Mouse (Mus musculus): ENCODE measurements at regions not wholly inside any gene's neighbourhood (a gene's known extent, or its start where the extent isn't known, plus 50 kb on each side); places are given as distances from the start of the nearest gene placed in this dataset.
A peak's percentile ranks its signal among the peaks of the same experiment; 100 is the strongest.

DNA sequence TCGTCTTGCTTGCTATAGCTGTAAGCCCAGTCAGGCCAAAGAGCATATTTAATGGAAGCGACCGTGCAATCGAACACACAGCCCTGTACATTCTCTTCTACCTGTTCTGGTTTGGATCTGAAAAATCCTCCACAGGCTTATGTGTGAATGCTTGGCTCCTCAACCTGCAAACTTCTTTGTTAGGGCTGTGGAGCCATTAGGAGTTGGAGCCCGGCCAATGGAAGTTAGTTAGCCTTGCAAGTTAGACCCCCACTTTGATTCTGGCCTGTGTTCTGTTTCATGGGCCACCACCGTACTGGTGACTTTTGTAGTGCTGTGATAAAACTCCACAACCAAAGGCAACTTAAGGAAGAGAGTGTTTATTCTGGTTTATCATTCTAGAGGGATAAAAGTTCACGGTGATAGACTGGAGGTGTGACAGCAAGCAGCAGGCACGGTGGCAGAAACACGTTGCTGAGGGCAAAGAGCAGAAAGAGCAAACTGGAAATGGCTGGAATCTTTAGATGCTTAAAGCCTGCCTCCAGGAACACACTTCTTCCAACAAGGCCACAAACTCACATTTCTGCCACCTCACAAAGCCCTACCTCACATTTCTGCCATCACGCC, 132.3 kb upstream of the Hes1 start:
- no peak overlapping the region for H3K9ac ChIP-seq (ENCODE audit: low read depth, low read length)
- no peak overlapping the region for H3K27ac ChIP-seq (ENCODE audit: low read length)
- no peak for ATAC-seq
- no peak overlapping the region for H3K4me3 ChIP-seq (ENCODE audit: low read depth, low read length)
- H3K27me3 ChIP-seq (ENCODE audit: control insufficient read depth, insufficient read depth, low read depth, low read length), result no peaks in the 10 kb centered on the region
- no peaks in the 10 kb centered on the region for H3K9me3 ChIP-seq (replicated peaks; ENCODE audit: control insufficient read depth, low read length, poor library complexity, severe bottlenecking)
- H3K36me3 ChIP-seq (ENCODE audit: control insufficient read depth, insufficient read depth, low read length), result no peaks in the 10 kb centered on the region
- H3K4me2 ChIP-seq (ENCODE audit: low read length), result no peak overlapping the region
- WGBS, result 91% methylated on average over 10 of the region's 10 CpGs
- no peaks in the 10 kb centered on the region for H3K4me1 ChIP-seq (ENCODE audit: control insufficient read depth, insufficient read depth, low read length)

DNA sequence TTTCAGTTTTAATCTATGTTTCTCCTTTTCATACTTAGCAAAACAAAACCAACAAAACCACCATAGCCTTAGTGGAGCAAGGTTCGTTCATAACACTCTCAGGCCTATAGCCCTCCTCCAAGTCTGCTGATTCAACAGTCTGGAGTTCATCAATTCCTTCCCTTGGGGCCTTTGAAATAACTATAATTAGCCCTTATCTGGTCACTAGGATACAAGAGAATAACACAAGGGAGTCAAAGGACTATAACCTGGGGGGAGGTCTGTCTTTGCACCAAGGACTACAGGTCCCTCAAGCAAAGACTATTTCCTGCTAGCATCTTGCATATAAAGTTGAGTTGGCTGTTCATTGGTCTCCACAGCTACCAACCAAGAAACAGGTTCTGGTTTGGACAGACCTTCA, 129.5 kb upstream of the Hes1 start:
- no peaks in the 10 kb centered on the region for H3K27me3 ChIP-seq (ENCODE audit: control insufficient read depth, insufficient read depth, low read depth, low read length)
- H3K36me3 ChIP-seq (ENCODE audit: control insufficient read depth, insufficient read depth, low read length), result no peaks in the 10 kb centered on the region
- no peak overlapping the region for H3K4me3 ChIP-seq (ENCODE audit: low read depth, low read length)
- WGBS, result 72% methylated on average over 1 of the region's 1 CpGs
- no peak for ATAC-seq
- H3K4me2 ChIP-seq (ENCODE audit: low read length), result no peak overlapping the region
- no peak overlapping the region for H3K27ac ChIP-seq (ENCODE audit: low read length)
- H3K9me3 ChIP-seq (replicated peaks; ENCODE audit: control insufficient read depth, low read length, poor library complexity, severe bottlenecking), result no peaks in the 10 kb centered on the region
- no peak overlapping the region for H3K9ac ChIP-seq (ENCODE audit: low read depth, low read length)
- no peaks in the 10 kb centered on the region for H3K4me1 ChIP-seq (ENCODE audit: control insufficient read depth, insufficient read depth, low read length)

DNA sequence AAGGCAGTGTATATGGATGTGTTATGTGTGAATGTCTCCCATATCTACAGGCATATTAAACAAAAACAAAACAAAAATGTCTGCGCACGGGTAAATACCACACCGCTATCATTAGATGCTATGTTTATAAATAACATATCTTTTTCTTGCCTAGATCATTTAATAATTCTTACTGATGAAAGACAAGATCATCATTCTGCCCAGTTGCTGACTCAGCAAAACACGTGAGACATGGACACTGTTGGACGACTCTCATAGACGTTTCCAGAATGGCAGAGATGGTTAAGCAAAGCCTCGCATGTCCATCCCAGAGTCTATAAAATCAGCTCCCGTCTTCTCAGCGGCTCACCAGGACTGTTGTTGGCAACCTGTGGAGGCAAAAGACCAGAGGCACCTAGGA, 125.5 kb upstream of the Hes1 start:
- Histone ChIP-seq H3K27me3 (ENCODE audit: control insufficient read depth, insufficient read depth, low read depth, low read length) (no peaks in the 10 kb centered on the region), H3K9me3 (replicated peaks; ENCODE audit: control insufficient read depth, low read length, poor library complexity, severe bottlenecking) (no peaks in the 10 kb centered on the region), H3K4me2 (ENCODE audit: low read length) (no peak overlapping the region), H3K27ac (ENCODE audit: low read length) (no peak overlapping the region), H3K36me3 (ENCODE audit: control insufficient read depth, insufficient read depth, low read length) (no peaks in the 10 kb centered on the region), H3K4me1 (ENCODE audit: control insufficient read depth, insufficient read depth, low read length) (no peaks in the 10 kb centered on the region), H3K9ac (ENCODE audit: low read depth, low read length) (no peak overlapping the region), H3K4me3 (ENCODE audit: low read depth, low read length) (no peak overlapping the region)
- no peak for ATAC-seq
- WGBS, result 95% methylated on average over 9 of the region's 9 CpGs

GRCm38 (mm10) chr16:29939331-29939850, 124.8 kb upstream of the Hes1 start:
- Histone ChIP-seq H3K4me2 (ENCODE audit: low read length) (no peak overlapping the region), H3K9me3 (replicated peaks; ENCODE audit: control insufficient read depth, low read length, poor library complexity, severe bottlenecking) (no peaks in the 10 kb centered on the region), H3K4me1 (ENCODE audit: control insufficient read depth, insufficient read depth, low read length) (no peaks in the 10 kb centered on the region), H3K36me3 (ENCODE audit: control insufficient read depth, insufficient read depth, low read length) (no peaks in the 10 kb centered on the region), H3K9ac (ENCODE audit: low read depth, low read length) (no peak overlapping the region), H3K27ac (ENCODE audit: low read length) (no peak overlapping the region), H3K4me3 (ENCODE audit: low read depth, low read length) (no peak overlapping the region), H3K27me3 (ENCODE audit: control insufficient read depth, insufficient read depth, low read depth, low read length) (no peaks in the 10 kb centered on the region)
- ATAC-seq, result no peak
- 89% methylated on average over 8 of the region's 8 CpGs for WGBS

- 73% methylated on average over 12 of the region's 12 CpGs for WGBS
- Histone ChIP-seq H3K4me2 (ENCODE audit: low read length) (no peak overlapping the region), H3K36me3 (ENCODE audit: control insufficient read depth, insufficient read depth, low read length) (no peaks in the 10 kb centered on the region)
These were observed 124.1 kb upstream of the Hes1 start for GRCm38 (mm10) chr16:29939869-29940707.

DNA sequence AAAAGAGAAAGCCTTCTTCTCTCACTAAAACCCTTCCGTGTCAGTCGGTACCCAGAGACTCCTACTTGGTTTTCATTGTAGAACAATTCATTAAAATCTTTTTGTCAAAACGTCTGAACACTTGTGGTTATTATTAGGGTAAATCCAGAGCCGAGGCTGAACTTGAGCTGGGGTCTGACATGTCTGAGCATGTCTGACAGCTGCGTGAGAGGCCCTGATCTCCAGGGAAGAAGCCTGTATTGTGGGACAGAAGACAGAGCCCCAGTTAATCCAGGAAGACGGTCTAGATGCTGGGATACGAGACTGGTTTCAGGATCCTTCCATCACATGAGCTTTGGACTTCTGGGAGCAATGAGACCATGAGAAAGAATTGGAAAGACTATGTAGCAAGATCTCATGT, 122.1 kb upstream of the Hes1 start:
- peaks cover 3% of the 10 kb centered on the region; the same call in 1 of the 2 replicates for H3K27me3 ChIP-seq (ENCODE audit: control insufficient read depth, insufficient read depth, low read depth, low read length)
- H3K4me3 ChIP-seq (ENCODE audit: low read depth, low read length), result no peak overlapping the region
- H3K4me2 ChIP-seq (ENCODE audit: low read length), result no peak overlapping the region
- no peak overlapping the region for H3K9ac ChIP-seq (ENCODE audit: low read depth, low read length)
- no peaks in the 10 kb centered on the region for H3K36me3 ChIP-seq (ENCODE audit: control insufficient read depth, insufficient read depth, low read length)
- H3K27ac ChIP-seq (ENCODE audit: low read length), result no peak overlapping the region
- ATAC-seq, result no peak
- no peaks in the 10 kb centered on the region for H3K9me3 ChIP-seq (replicated peaks; ENCODE audit: control insufficient read depth, low read length, poor library complexity, severe bottlenecking)
- 57% methylated on average over 7 of the region's 7 CpGs for WGBS
- peaks cover 9% of the 10 kb centered on the region for H3K4me1 ChIP-seq (ENCODE audit: control insufficient read depth, insufficient read depth, low read length)

More at GRCm38 (mm10) chr16:29939869-29940707, 124.1 kb upstream of the Hes1 start:
- Histone ChIP-seq H3K27ac (ENCODE audit: low read length) (no peak overlapping the region), H3K4me1 (ENCODE audit: control insufficient read depth, insufficient read depth, low read length) (no peaks in the 10 kb centered on the region), H3K9ac (ENCODE audit: low read depth, low read length) (no peak overlapping the region), H3K27me3 (ENCODE audit: control insufficient read depth, insufficient read depth, low read depth, low read length) (peaks cover 3% of the 10 kb centered on the region; the same call in 1 of the 2 replicates), H3K4me3 (ENCODE audit: low read depth, low read length) (no peak overlapping the region), H3K9me3 (replicated peaks; ENCODE audit: control insufficient read depth, low read length, poor library complexity, severe bottlenecking) (no peaks in the 10 kb centered on the region)
- no peak for ATAC-seq

DNA sequence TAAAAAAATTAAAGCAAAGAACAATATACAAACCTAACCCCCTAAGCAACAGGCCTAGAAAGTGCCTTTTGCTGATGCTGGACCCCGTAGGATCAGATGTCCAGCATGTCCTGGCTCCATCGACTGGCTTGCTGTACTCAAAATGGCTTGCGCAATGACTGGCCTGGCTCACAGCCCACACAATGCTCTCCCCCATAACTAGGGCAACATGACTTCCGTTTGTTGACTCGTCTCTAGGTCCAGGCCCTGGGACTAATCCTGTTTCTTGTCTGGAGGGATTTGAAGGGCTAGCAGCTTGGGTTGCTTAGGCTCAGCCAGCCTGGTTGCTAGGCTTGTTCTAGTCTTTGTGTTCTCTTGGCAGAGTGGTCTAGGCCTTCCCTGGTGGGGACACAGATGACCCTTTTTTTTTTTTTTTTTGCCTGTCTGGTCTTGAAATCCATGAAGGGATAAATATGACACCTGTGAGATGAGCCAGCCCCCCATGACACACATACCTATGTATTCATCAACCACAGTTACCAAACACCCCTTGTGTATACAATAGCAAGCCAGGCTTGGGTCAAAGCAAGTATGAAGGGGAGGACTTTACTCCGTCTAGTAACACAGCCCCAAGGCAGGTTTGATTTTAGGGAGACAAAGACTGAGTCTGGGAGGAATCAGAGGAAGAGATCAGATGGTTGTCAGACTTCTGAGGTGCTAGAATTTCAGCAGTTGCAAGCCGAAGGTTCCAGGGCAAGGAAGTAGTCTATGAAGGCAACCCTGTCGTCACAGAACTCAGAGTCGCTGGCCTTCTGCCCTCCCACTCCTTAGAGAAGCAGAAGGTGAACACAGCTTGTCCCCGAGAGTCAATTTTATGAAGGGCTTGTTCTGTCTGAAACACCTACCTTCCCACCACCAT, 120.0 kb upstream of the Hes1 start:
- Histone ChIP-seq H3K9me3 (replicated peaks; ENCODE audit: control insufficient read depth, low read length, poor library complexity, severe bottlenecking) (no peaks in the 10 kb centered on the region), H3K4me2 (ENCODE audit: low read length) (no peak overlapping the region), H3K27me3 (ENCODE audit: control insufficient read depth, insufficient read depth, low read depth, low read length) (peaks cover 3% of the 10 kb centered on the region; the same call in 1 of the 2 replicates), H3K36me3 (ENCODE audit: control insufficient read depth, insufficient read depth, low read length) (no peaks in the 10 kb centered on the region), H3K4me3 (ENCODE audit: low read depth, low read length) (no peak overlapping the region), H3K4me1 (ENCODE audit: control insufficient read depth, insufficient read depth, low read length) (peaks cover 9% of the 10 kb centered on the region), H3K27ac (ENCODE audit: low read length) (no peak overlapping the region), H3K9ac (ENCODE audit: low read depth, low read length) (no peak overlapping the region)
- WGBS, result 78% methylated on average over 10 of the region's 10 CpGs
- 0 out of 2 replicates have a peak, but pooled peaks have one; percentile 26 for ATAC-seq

GRCm38 (mm10) chr16:29944966-29945365, 119.2 kb upstream of the Hes1 start:
- Histone ChIP-seq H3K4me1 (ENCODE audit: control insufficient read depth, insufficient read depth, low read length) (peaks cover 9% of the 10 kb centered on the region), H3K4me2 (ENCODE audit: low read length) (no peak overlapping the region), H3K9ac (ENCODE audit: low read depth, low read length) (no peak overlapping the region), H3K36me3 (ENCODE audit: control insufficient read depth, insufficient read depth, low read length) (no peaks in the 10 kb centered on the region), H3K27ac (ENCODE audit: low read length) (no peak overlapping the region), H3K4me3 (ENCODE audit: low read depth, low read length) (no peak overlapping the region), H3K9me3 (replicated peaks; ENCODE audit: control insufficient read depth, low read length, poor library complexity, severe bottlenecking) (no peaks in the 10 kb centered on the region), H3K27me3 (ENCODE audit: control insufficient read depth, insufficient read depth, low read depth, low read length) (peaks cover 3% of the 10 kb centered on the region; the same call in 1 of the 2 replicates)
- no peak for ATAC-seq
- 61% methylated on average over 5 of the region's 5 CpGs for WGBS

All from midbrain, embryonic 16.5 days (tissue).